Mouse (Mus musculus): ENCODE results near the gene Acads.

DNA sequence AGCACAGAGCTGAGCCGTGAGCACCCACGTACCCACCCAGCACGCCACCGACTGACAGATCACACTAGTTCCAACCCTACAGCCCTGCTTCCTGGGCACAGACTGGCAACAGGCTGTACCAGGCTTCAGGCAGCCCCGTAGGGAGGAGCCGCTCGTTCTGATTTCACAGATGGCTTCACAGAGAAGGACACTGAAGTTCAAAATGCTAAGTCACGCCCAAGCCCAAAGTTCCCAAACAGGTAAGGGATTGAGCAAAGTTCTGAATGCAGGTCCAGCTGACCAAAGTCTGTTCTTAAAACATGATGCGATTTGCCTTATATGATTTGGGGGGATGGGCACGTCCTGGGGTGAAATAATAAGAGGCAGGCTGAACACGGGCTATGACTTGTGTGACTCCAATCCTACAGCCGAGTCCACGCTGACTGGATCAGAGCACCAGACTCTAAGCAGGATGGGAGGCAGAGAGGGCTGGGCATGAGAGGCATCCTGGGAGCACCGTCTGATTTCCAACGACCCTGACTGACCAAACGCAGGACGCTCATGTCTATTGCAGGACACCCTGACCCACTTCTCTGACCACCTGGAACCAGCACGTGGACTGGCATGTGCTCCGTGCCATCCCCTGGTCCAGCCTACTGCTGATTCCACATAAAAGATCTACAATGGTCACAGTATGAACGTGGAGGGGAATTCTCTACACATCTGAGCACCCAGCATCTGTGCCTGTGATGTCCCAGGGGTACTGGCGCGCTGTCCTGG lies 8.5 kb upstream of the Acads start:
- no peak for TF ChIP-seq CTCF (IDR thresholded peaks at IDR 0.05; ENCODE audit: borderline replicate concordance, extremely low read depth, insufficient read depth, insufficient read length)
- no peak for TF ChIP-seq POLR2A (IDR thresholded peaks at IDR 0.05; ENCODE audit: borderline replicate concordance, extremely low read depth, insufficient read depth, insufficient read length, poor library complexity, severe bottlenecking)
